Mouse (Mus musculus): Measurements from ENCODE around the gene Shroom4. TPM values are rescaled to one million over a fixed set of nuclear protein-coding genes. Genes with fewer than 3 reads are reported as not detected.

Shroom4 gene
- polyA plus RNA-seq, 1 experiment from 2014 or later, result 2.8 TPM

DNA sequence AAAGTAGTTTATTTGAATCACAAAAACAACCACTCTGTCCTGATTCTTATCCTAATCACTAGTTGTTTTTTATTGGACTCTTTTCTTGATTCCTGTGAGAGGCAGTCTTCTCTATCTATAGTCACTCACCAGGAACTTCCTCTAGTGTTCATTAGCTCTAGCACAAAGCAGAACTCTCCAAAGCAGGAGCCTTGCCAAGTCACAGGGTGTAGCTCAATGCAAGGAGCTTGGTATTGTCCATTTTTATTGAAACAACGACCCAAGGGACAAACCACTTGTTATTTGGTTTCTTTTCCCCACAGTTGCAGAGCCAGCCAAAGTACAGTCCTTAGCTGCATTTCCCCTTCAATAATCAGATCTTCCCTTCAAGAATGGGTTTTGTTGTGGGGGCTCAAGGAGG, 181.5 kb downstream of the Shroom4 start:
- Histone ChIP-seq H3K27me3 (replicated peaks; ENCODE audit: control insufficient read depth, insufficient read depth, low read length) (no peaks in the 10 kb centered on the region), H3K4me3 (ENCODE audit: low read depth, low read length) (no peak overlapping the region), H3K9ac (ENCODE audit: low read depth, low read length) (no peak overlapping the region), H3K4me1 (replicated peaks; ENCODE audit: control insufficient read depth, insufficient read depth, low read length) (no peaks in the 10 kb centered on the region), H3K27ac (ENCODE audit: low read depth, low read length) (no peak overlapping the region), H3K4me2 (no peak overlapping the region), H3K36me3 (ENCODE audit: control insufficient read depth, insufficient read depth, low read length) (no peaks in the 10 kb centered on the region), H3K9me3 (ENCODE audit: control insufficient read depth, low read length) (0 out of 2 replicates have a peak, but pooled peaks cover 2% of the 10 kb centered on the region)
- WGBS, result 57% methylated on average over 1 of the region's 1 CpGs
- no peak for DNase-seq (ENCODE audit: low spot score)
- no peak for ATAC-seq (replicated peaks; ENCODE audit: low FRiP score)

GRCm38 (mm10) chrX:6582646-6583045, 183.0 kb downstream of the Shroom4 start:
- H3K4me2 ChIP-seq, result no peak overlapping the region
- no peak for ATAC-seq (replicated peaks; ENCODE audit: low FRiP score)
- H3K36me3 ChIP-seq (ENCODE audit: control insufficient read depth, insufficient read depth, low read length), result no peaks in the 10 kb centered on the region
- no peak overlapping the region for H3K9ac ChIP-seq (ENCODE audit: low read depth, low read length)
- WGBS, result 93% methylated on average over 2 of the region's 2 CpGs
- no peaks in the 10 kb centered on the region for H3K4me1 ChIP-seq (replicated peaks; ENCODE audit: control insufficient read depth, insufficient read depth, low read length)
- no peak overlapping the region for H3K4me3 ChIP-seq (ENCODE audit: low read depth, low read length)
- H3K9me3 ChIP-seq (ENCODE audit: control insufficient read depth, low read length), result 0 out of 2 replicates have a peak, but pooled peaks cover 2% of the 10 kb centered on the region
- DNase-seq (ENCODE audit: low spot score), result no peak
- no peaks in the 10 kb centered on the region for H3K27me3 ChIP-seq (replicated peaks; ENCODE audit: control insufficient read depth, insufficient read depth, low read length)
- H3K27ac ChIP-seq (ENCODE audit: low read depth, low read length), result no peak overlapping the region

- DNase-seq (ENCODE audit: low spot score) (no peak), ATAC-seq (replicated peaks; ENCODE audit: low FRiP score) (no peak)
- H3K9ac ChIP-seq (ENCODE audit: low read depth, low read length), result no peak overlapping the region
- H3K4me3 ChIP-seq (ENCODE audit: low read depth, low read length), result no peak overlapping the region
- no peaks in the 10 kb centered on the region for H3K36me3 ChIP-seq (ENCODE audit: control insufficient read depth, insufficient read depth, low read length)
- H3K9me3 ChIP-seq (ENCODE audit: control insufficient read depth, low read length), result no peaks in the 10 kb centered on the region
- no peaks in the 10 kb centered on the region for H3K4me1 ChIP-seq (replicated peaks; ENCODE audit: control insufficient read depth, insufficient read depth, low read length)
- WGBS, result 74% methylated on average over 3 of the region's 3 CpGs
- H3K27ac ChIP-seq (ENCODE audit: low read depth, low read length), result no peak overlapping the region
- no peak overlapping the region for H3K4me2 ChIP-seq
- no peaks in the 10 kb centered on the region for H3K27me3 ChIP-seq (replicated peaks; ENCODE audit: control insufficient read depth, insufficient read depth, low read length)
Observed at GRCm38 (mm10) chrX:6594183-6594582, 194.5 kb downstream of the Shroom4 start.

- no peak for DNase-seq (ENCODE audit: low spot score)
- H3K9ac ChIP-seq (ENCODE audit: low read depth, low read length), result no peak overlapping the region
- no peak overlapping the region for H3K27ac ChIP-seq (ENCODE audit: low read depth, low read length)
- no peak overlapping the region for H3K4me2 ChIP-seq
- H3K27me3 ChIP-seq (replicated peaks; ENCODE audit: control insufficient read depth, insufficient read depth, low read length), result no peaks in the 10 kb centered on the region
- H3K4me1 ChIP-seq (replicated peaks; ENCODE audit: control insufficient read depth, insufficient read depth, low read length), result no peaks in the 10 kb centered on the region
- H3K9me3 ChIP-seq (ENCODE audit: control insufficient read depth, low read length), result no peaks in the 10 kb centered on the region
- no peaks in the 10 kb centered on the region for H3K36me3 ChIP-seq (ENCODE audit: control insufficient read depth, insufficient read depth, low read length)
- no peak for ATAC-seq (replicated peaks; ENCODE audit: low FRiP score)
- 4% methylated on average over 2 of the region's 2 CpGs for WGBS
- no peak overlapping the region for H3K4me3 ChIP-seq (ENCODE audit: low read depth, low read length)
Observed at GRCm38 (mm10) chrX:6654024-6654423, 254.4 kb downstream of the Shroom4 start.

GRCm38 (mm10) chrX:6658820-6659324, 259.2 kb downstream of the Shroom4 start:
- H3K9me3 ChIP-seq (ENCODE audit: control insufficient read depth, low read length), result no peaks in the 10 kb centered on the region
- no peaks in the 10 kb centered on the region for H3K36me3 ChIP-seq (ENCODE audit: control insufficient read depth, insufficient read depth, low read length)
- no peak overlapping the region for H3K4me3 ChIP-seq (ENCODE audit: low read depth, low read length)
- H3K4me2 ChIP-seq, result no peak overlapping the region
- no peak overlapping the region for H3K27ac ChIP-seq (ENCODE audit: low read depth, low read length)
- WGBS, result 89% methylated on average over 1 of the region's 1 CpGs
- ATAC-seq (replicated peaks; ENCODE audit: low FRiP score) (no peak), DNase-seq (ENCODE audit: low spot score) (no peak)
- no peaks in the 10 kb centered on the region for H3K27me3 ChIP-seq (replicated peaks; ENCODE audit: control insufficient read depth, insufficient read depth, low read length)
- H3K4me1 ChIP-seq (replicated peaks; ENCODE audit: control insufficient read depth, insufficient read depth, low read length), result no peaks in the 10 kb centered on the region
- H3K9ac ChIP-seq (ENCODE audit: low read depth, low read length), result no peak overlapping the region

Other genes with a start within 250 kb of the Shroom4 start
- 2.2 and 3.1 TPM in 2 replicates for gene Nudt10, start 226.8 kb upstream of the Shroom4 start, polyA plus RNA-seq (2014; fragmentation: Nextera tagmentation; extraction: Ambion mirVana)
- gene Bmp15, start 79.1 kb upstream of the Shroom4 start, polyA plus RNA-seq (2014; fragmentation: Nextera tagmentation; extraction: Ambion mirVana), result not detected in 2 replicates